Mouse (Mus musculus) T-helper 17 cell (primary cell): ENCODE measurements around the gene Dst.

ENCODE experiments used
- in situ Hi-C, 2 experiments: fragments of 300-600 bp; cut with MboI, MseI; formaldehyde crosslinking; loops; 1 replicate in 1 of 2; 2 replicates in 1 of 2; pipeline ENCODE4 v1.15.1; 2025; ENCODE audit warnings: high pct_unique_total_duplicates in 2 of 2

Gene Dst

DNA sequence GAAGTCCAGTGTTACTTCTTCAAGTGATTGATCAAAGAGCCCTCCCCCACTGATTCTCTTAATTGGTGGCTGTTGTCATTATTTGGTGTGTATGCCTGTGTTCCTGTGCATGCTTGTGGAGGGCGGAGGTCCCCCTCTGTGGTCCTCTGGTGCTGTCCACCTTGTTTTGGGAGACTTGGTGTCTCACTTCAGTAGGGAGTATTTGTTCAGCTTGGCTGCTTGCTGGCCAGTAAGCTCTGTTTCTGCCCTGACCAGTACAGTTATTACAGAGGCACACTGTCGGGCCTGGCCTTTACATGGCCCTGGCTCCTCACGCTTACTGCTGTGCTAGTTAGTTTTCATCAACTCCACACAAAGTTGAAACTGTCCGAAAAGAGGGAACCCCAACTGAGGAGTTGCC is 109.3 kb downstream of the Dst start:
- in situ Hi-C loops = no loop called here

DNA sequence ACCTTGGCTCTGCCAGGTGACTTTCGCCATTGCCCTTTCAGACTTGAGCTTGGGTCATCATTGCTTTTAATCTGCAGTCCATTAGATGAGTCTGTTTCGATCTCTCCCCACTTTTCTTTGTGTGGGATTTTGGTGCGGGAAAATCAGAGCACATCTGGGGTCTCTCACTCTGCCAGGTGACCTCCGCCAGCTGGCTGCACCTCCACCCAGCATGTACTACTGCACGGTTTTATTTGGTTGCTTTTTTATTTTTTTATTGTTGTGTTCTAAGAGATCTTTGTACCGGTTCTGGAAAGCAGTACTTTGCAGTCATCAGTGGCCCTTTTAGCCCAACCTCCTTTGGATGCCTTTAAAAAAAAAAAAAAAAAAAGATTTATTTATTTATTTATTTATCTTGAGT is 112.6 kb downstream of the Dst start:
- in situ Hi-C loops = no loop called here

DNA sequence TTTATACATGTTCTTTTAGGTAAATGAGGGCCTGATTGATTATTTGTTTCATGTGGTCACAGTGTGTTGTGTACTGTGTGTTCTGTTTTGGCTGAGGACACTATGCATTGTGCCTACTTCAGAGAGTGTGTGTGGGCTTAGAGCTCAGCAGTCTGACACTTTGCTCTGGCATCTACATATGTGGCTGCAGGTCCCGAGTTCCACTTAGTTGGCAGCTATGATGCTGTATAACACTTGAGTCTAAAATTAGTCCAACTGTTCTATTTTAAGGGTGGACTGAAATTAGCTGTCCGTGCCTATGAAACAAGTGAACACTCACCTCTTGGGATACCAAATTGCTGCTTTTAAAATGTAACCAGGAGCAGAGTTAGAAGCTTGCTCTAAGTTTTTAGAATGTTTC is 113.5 kb downstream of the Dst start:
- in situ Hi-C loops = no loop called here

DNA sequence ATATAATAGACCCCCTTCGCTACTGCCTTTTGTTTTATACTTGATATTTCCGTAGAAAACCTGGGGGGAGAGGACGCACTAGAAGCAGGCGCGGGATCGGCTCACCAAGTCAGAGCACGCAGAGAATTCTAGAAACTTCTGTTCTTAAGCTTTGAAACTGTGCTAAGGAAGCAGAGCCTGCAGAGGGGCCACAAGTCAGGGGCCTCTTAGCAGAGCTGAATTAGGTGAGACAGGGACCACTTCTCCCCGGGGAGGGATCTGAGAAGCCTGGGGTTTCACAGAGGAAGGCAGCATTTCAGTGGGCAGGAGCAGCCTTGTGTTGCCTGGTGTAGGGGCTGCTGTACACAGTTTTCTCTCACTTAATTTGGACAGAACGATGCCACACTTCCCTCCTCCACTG is 115.1 kb downstream of the Dst start:
- in situ Hi-C loops = no loop called here

DNA sequence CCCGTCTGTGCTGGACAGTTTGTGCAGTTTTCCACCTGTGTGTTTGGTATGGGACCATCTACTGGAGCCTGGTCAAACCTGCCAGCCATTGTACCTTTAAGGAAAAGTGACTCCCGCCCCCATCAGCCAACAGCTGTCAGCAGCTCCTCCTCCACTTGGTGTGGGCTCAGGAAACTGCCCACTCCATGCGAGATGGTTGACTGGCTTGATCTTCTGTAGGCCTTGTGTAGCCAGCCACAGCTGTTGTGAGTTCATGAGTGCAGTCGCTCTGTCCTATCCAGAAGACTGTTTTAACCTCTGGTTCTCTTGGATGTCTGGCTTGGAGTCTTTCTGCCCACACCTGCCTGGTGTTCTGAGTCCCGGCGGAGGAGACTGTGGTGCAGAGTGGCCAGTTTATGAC is 117.9 kb downstream of the Dst start:
- in situ Hi-C loops = no loop called here

DNA sequence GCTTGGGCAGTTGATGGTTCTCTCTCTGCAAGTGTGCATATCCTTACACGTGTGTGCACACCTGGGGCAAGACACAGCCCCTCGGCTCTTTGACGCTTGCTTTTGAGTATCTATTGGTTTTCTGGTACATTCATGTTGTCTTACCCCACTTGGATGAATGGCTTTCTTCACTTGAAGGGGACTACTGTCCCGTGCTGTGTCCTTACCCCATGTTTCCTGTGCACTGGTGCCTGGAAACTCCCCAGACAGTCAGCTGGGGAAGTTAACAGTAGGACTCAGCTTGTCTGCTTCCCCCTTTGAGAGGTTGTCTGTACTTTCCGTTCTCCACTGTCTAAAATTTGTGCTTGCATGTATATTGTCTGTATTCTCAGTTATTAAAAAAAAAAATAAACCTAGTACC is 120.7 kb downstream of the Dst start:
- in situ Hi-C loops = no loop called here

DNA sequence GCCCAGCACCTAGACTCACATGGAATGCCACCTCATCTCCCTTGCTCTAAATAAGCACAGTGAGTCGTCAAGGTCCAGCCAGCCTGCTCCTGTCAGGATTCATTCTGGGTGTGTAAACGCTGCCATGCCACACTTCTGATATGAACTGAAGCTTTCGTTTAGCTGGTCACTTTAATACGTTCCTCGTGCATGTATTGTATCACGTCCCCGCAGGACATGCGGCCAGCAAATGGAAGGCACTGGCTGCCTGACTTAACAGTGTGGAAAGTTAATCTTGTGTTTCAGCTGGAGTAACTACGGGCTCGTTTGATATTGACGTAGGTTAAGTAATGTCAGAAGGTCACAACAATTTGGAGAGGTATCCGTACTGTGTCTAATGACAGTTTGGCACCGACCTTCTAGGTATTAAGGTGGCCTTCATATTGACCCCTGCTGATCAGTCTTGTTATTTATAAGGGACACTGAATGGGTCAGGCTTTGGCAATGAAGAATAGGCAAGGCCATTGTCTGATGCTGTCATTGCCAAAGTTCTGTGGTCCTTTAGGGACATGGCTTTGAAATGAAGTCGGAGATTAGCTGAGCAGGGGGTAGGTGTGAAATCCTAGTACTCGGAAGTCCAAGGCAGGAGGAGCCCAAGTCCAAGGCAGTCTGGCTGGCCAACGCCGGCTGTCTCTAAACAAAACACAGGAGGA is 122.5 kb downstream of the Dst start:
- in situ Hi-C loops = loop anchor here in 1 of 2 experiments (10.0 kb wide), 1 partner anchor 344 kb away; no protein-coding TSS in a partner anchor

DNA sequence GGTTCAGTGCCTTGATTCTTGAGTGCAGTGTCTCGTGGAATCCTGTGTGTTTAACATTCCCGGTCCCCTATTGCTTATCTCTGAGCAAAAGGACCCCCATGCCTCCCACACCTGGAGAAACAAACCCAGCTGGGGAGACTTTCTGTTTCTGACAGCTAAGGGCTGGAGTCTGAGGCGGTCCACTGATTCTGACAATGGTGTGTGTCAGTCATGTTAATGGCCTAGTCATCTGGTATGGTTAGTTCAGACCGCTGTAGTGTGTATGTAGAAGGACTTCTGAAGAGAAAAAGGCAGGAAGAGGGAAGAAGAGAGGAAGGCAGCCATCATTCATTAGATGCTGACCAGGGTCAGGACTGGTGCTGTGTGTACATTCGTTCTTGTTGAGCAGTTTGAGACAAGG is 125.0 kb downstream of the Dst start:
- in situ Hi-C loops = loop anchor here in 1 of 2 experiments (10.0 kb wide), 1 partner anchor 342 kb away; no protein-coding TSS in a partner anchor

DNA sequence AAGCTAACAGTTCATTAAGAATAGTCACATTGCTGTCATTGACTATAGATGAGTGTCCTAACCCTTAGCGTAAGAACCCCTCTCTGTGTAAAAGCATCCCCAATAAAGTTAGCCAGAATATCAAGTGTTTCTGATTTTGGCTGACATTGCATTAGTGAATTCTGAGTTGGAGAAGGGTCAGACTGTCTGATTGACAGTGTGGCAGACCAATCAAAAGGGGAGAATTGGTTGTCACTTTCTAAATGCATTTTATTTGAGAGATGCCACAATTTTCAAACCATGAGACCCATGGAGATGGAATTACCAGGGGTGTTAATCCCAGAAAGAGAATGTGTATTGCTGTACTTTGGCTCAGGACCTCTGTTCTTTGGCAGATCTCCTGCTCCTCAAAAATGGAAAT is 125.5 kb downstream of the Dst start:
- in situ Hi-C loops = loop anchor here in 1 of 2 experiments (10.0 kb wide), 1 partner anchor 341 kb away; no protein-coding TSS in a partner anchor

DNA sequence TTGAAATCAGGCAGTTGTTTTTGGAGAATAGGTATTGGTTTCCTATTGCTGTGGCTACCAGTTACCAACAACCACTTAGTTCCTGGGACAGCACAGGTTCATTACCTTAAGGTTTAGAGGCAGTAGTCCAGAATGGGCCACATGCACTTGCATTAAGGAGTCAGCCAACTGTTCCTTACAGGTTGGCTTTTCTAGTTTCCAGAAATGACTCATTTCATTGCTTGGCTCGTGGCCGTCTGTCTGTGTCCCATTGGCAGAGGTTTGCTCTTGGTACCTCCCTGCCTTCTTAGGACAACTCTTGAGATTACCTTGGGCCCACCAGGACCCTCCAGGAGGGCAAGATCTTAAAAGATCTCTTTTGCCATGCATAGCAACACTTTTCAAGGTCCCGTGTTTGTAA is 125.9 kb downstream of the Dst start:
- in situ Hi-C loops = loop anchor here in 1 of 2 experiments (10.0 kb wide), 1 partner anchor 341 kb away; no protein-coding TSS in a partner anchor

DNA sequence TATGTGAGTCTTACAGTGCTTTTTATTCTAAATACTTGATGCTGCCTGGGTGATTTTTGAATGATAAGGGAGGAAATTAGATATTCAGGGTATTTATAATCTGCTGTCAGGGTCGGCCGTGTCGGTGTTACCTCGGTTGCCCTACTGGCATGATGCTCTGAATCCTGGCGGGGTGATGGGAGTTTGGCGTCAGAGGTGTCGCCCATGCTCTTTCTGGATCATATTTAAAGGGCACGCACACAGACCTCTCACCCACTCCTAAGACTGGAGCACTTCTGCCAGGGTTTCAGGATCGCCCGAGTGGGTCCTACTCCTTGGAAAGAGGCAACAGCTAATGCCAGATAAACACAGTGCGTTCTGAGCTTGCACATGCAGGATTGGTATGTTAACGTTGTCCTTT is 128.1 kb downstream of the Dst start:
- in situ Hi-C loops = loop anchor here in 1 of 2 experiments (10.0 kb wide), 1 partner anchor 339 kb away; no protein-coding TSS in a partner anchor

DNA sequence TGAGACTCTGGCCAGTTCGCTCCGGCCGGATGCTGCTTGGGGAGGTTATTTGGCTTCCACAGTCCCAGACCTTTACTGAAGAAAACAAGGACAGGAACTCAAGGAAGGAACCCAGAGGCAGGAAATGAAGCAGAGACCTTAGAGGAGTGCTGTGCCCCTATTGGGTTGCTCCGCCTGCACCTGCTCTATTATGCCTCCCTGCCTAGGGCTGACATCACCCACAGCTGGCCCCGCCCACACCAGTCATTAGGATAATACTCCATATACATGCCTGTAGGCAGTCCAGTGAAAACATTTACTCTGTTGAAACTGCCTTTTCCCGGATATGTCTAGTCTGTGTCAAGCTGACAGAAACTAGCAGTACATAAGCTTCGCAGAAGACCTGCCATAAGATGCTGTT is 130.5 kb downstream of the Dst start:
- in situ Hi-C loops = loop anchor here in 1 of 2 experiments (10.0 kb wide), 1 partner anchor 336 kb away; no protein-coding TSS in a partner anchor

DNA sequence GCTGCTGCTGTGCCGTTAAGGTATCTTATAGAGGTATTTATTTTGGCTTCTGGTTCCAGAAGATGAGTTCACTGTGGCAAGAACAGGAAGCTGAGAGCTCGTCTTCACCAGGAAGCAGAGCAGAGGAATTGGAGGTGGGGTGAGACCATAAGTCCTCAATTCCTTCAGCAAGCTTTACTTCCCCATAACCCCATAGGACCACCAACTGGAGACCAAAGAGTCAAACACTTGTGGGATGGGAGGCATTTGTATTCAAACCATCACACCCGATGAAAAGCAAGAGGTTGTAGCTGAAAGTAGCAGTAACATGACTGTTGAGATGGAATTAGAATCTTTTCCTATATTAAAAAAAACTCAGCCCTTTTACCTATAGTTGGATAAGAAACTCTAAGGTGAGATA is 132.0 kb downstream of the Dst start:
- in situ Hi-C loops = no loop called here

DNA sequence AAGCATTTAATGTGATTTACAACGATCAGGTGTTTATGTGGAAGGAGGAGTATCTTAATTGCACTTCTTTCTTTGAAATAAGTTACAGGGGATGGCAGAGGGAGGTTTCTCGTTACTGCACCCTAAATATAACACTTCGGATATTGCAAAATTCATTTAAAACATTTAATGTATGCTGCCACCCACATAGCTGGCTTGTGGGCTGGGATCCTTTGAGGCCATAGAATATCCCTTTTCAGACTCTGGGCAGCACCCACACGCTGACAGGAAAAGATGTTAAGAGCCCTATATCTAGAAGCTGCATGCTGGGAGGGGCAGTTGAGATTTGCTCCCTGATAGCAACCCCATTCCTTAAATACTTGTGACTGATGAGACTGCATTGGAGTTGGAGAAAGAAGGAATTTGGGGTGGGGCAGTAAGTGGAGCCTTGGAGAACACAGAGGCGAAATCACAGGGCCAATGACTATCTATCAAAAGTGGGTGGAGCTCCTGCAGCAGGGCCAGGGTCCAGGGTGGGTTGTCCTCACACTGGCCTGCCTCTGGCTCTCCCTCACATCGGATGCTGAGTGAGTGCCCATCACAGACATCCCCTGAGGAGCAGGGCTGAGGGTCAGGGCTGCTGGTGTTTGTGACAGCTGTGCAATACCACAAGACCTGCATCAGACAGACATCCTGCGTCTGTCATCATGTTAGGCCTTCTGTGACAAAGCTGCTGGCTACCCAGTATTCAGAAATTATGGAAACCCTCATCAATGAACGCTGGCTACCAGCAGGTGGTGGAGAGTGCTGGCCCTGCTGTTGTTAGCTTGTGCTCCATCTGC is 133.1 kb downstream of the Dst start:
- in situ Hi-C loops = no loop called here

DNA sequence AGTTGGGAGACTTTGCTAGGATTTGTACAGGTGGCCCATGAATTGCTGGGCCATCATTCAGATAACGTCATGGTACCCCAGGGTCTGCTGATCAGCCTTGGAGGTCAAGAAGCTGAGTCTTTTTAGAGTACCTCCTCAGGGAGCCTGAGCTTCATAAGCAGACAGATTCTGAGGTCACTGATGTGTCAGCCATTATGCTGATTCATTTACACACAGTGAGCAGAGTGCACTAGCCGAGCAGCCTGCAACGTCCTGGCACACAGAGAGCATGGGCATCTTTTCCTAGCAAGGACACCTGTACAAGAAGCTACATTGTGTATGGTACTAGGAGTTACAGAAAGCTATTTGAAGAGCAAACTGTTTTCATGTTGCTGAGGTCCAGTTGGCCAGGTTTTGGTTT is 134.3 kb downstream of the Dst start:
- in situ Hi-C loops = no loop called here

DNA sequence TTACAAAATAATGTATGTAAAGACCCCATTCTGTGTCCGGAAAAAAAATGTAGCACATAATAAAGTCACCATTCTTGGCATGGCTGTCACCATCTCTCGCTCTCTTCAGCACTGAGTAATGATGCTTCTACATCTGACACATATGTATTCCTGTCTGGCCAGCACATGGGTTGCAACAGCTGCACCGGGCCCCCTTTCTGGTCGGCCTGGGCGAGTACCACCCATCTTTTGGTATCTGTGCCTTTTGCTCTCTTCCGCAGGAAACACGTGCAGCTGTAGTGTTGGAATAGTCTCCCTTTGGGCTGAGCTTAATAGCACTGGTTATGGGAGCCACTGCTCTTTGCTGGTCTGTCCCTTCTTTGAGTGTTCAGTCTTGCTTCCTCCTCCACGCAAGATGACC is 135.3 kb downstream of the Dst start:
- in situ Hi-C loops = no loop called here

DNA sequence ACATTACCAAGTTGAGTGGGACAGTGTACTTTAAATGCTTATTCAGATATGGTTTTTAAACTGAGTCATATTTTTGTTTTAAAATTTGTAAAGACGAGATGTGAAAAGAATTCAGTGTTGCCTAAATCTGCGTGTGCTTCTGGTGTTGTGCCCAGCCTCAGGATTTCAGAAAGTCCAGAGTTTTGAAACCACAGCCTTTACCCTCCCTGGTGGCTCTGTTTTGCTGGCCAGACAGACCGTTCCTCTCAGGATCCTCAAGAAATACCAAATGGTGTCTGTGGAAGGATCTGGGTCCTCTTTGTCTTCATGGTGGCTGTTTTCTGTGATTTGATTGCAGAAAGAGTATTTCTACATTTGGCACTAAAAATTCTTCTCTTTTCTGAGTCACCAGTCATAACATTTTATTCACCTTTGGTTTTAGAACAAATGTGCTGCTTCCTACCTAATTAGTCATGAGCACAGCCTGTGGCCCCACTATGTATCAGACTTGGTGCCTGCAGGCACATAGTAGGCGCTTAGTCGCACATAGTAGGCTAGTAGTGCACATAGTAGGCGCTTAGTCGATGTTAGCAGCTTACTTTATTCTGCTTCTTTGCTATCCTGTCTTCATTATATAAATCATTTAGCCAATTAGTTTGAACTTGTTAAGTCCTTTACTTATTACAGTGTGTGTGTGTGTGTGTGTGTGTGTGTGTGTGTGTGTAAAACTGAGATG is 136.0 kb downstream of the Dst start:
- in situ Hi-C loops = no loop called here

DNA sequence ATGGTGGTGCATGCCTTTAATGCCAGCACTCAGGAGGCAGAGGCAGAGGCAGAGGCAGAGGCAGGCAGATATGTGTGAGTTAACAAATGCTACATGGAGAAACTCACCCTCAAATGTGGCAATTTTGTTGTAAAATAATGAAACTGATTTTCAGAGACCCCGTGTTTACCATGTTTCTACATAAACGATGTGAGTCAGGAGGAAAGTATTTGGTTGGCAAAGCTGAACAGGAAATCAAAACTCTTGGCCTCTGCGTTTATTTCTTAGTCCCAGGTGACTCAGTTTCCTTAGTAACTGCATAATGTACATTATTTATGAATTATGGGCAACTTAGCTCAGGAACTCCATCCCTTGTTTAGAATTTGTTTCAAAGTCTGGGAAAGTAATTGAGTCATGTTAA is 136.7 kb downstream of the Dst start:
- in situ Hi-C loops = no loop called here

DNA sequence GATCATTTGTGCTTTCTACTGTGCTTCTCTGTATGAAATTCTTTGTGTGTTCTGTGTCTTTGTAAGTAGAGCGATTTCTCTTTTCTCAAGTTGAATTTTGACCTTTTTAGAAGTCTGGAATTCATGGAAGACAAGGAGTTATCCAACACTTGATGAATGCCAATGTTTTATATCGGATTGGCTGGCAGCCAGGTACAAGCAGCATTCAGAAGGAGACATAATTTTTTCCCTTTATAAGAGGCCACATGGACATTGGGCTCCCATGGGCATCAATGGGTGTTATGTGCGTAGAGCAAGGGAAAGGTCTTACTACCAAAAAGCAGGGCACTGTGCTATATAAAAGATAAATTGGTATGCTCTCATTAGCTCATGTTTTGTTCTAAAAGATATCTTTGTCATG is 139.3 kb downstream of the Dst start:
- in situ Hi-C loops = no loop called here

DNA sequence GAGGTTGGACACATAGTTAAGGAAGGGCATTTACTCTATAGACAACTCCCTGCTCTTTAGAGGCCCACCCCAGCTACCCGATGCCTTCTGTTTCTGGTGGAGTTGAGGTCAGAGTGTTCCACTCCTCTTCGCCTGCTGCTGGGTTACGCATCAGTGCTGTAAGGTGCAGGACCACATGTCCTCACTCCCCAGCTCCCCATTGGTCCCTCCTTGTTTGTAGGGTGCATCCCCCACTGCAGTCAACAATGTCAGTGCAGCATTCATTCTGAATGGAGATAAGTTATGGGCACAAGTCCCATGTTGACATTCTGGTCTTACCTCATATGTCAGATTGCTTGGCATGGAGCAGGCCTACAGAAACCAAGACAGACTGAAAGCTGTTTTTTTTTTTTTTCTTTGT is 143.2 kb downstream of the Dst start:
- in situ Hi-C loops = loop anchor here in 1 of 2 experiments (10.0 kb wide), 1 partner anchor 134 kb away; no protein-coding TSS in a partner anchor

DNA sequence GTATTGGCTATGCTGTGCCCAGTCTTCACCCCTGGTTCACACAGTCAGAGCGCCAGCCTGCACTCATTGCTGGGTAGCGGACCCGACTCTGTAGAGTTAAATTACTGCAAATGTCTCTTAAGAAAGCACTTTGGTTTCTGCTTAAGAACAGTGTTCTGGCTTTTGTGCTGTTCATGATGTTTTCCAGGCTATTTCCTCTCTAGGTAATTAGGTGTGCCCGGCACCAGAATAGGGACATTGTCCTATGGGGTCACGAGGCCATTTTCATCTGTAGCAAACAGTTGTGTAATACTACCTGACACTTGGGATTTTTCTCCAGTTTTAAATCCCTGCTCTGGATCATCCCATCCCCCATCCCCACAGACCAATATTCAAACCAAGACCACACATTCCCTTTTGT is 144.4 kb downstream of the Dst start:
- in situ Hi-C loops = loop anchor here in 1 of 2 experiments (10.0 kb wide), 1 partner anchor 132 kb away; no protein-coding TSS in a partner anchor

DNA sequence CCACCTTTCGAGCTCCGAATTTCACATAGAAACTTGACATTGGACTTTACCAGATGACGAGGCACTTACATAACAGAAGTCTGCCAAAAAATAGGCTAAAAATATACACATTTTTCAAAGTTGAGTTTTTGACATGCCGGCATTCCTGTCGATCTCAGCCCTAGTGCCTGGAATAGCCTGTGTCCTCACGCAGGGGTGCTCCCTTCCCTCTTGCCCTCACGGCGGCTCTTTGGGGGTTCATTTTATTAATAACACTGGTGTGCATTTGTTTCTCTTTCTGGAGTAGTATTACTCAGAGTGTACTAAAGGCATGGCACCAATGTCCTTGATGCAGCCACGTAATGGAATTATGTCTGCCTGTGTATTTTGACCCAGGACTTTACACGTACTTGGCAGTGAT is 146.9 kb downstream of the Dst start:
- in situ Hi-C loops = loop anchor here in 1 of 2 experiments (10.0 kb wide), 1 partner anchor 130 kb away; no protein-coding TSS in a partner anchor
